Mouse (Mus musculus) cerebellum, adult 2 months (tissue): ENCODE measurements around the gene Lrrc7. TPM values are rescaled to one million over a fixed set of nuclear protein-coding genes. Genes with fewer than 3 reads are reported as not detected.

Experiments used
- DNase-seq, 2 experiments: peaks; one replicate each; pipeline ENCODE4 v3.0.0; 2021
- H3K27ac ChIP-seq: fragments of 200-500 bp; 2 replicates; pipeline ENCODE4 v1.5.1; 2012; ENCODE audit warnings: low read length, control low read depth, inconsistent platforms; ENCODE audit not compliant: insufficient read depth
- H3K27me3 ChIP-seq: fragments of 200-500 bp; 2 replicates; pipeline ENCODE4 v1.6.1; 2012; ENCODE audit warnings: inconsistent platforms, mild to moderate bottlenecking, low read length, moderate library complexity; ENCODE audit not compliant: control insufficient read depth, insufficient read depth
- H3K4me1 ChIP-seq: fragments of 200-500 bp; 2 replicates; pipeline ENCODE4 v1.6.1; 2011; ENCODE audit warnings: low read length; ENCODE audit not compliant: control insufficient read depth, insufficient read depth
- H3K4me3 ChIP-seq: fragments of 200-500 bp; replicated peaks from 2 replicates; pipeline ENCODE3; 2011; ENCODE audit warnings: mild to moderate bottlenecking, low read depth, low read length, control low read depth; ENCODE audit not compliant: insufficient read depth
- CTCF ChIP-seq: fragments of 200-500 bp; IDR thresholded peaks from 2 replicates; pipeline ENCODE4 v1.5.1; 2011; ENCODE audit warnings: low read depth, mild to moderate bottlenecking, control low read depth, low read length, moderate library complexity, borderline replicate concordance; ENCODE audit not compliant: insufficient read depth
- POLR2A ChIP-seq: fragments of 200-500 bp; IDR thresholded peaks from 2 replicates; pipeline ENCODE4 v1.6.1; 2011; ENCODE audit warnings: low read length, control low read depth, borderline replicate concordance; ENCODE audit not compliant: insufficient read depth
- WGBS: fragments of 180-500 bp; shearing (Covaris S2); methylation state at CpG from one replicate; pipeline ENCODE4 v1.1.7; 2018; 5-methylcytosine and 5-hydroxymethylcytosine counted together
- polyA plus RNA-seq: library from polyadenylated mRNA; depleted of rRNA; stranded (reverse); fragments of >200 nt; gene quantifications from 2 replicates; pipeline ENCODE4 v1.2.3, GENCODE M21; 2012

The Lrrc7 gene
- polyA plus RNA-seq, 1 experiment = 2.0 TPM

- Histone ChIP-seq H3K27ac (no peak overlapping the region), H3K27me3 (no peaks in the 10 kb centered on the region), H3K4me1 (no peaks in the 10 kb centered on the region), H3K4me3 (no peak overlapping the region)
- no peak for DNase-seq
- TF ChIP-seq POLR2A (no peak), CTCF (no peak)
- whole genome bisulfite sequencing = 79% methylated on average over 2 of the region's 2 CpGs
These were observed 501.3 kb downstream of the Lrrc7 start for GRCm38 (mm10) chr3:158060621-158061291.

DNA sequence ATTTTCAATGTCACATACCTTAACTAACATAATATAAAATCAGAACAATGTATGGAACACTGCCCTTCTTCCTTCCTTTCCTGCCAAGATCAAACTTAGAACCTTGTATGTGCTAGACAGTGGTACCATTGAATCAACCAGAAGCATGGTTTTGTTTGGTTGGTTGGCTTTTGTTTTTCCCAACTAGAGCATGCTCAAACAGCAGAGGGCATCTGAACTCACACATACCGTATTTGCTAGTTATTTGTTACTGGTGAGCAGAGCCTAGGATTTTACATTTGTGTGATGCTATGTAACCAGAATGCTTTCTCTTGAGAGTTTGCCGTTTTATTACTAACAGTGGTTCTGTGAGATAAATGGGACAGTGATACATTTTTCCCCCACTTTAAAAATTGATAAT, 512.5 kb downstream of the Lrrc7 start:
- H3K27ac ChIP-seq = no peak overlapping the region
- H3K4me3 ChIP-seq = no peak overlapping the region
- TF ChIP-seq CTCF (no peak), POLR2A (no peak)
- H3K4me1 ChIP-seq = no peaks in the 10 kb centered on the region
- H3K27me3 ChIP-seq = no peaks in the 10 kb centered on the region
- DNase-seq = no peak
- WGBS = 85% methylated on average over 2 of the region's 2 CpGs

DNA sequence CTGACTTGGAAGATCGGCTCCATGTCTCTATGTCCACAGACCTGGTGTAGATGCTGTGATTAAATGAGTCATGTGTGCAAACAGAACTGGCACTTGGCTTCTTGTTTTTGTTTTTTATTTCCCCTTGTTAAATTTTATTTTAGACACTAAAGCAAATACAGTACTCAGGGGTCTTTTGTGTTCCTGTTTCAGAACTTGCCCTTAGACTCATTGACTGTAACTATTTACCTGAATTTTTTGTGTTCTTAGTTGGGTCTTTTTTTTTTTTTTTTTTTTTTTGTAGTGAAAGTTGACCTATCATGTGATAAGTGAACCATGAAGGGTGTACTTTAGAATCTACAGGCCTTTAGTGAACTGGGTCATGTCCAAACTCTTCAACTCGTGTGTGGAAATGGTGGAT, 521.3 kb downstream of the Lrrc7 start:
- TF ChIP-seq POLR2A (no peak), CTCF (no peak)
- Histone ChIP-seq H3K27me3 (no peaks in the 10 kb centered on the region), H3K4me1 (no peaks in the 10 kb centered on the region), H3K4me3 (no peak overlapping the region), H3K27ac (no peak overlapping the region)
- DNase-seq = no peak
- WGBS = 72% methylated on average over 2 of the region's 2 CpGs

DNA sequence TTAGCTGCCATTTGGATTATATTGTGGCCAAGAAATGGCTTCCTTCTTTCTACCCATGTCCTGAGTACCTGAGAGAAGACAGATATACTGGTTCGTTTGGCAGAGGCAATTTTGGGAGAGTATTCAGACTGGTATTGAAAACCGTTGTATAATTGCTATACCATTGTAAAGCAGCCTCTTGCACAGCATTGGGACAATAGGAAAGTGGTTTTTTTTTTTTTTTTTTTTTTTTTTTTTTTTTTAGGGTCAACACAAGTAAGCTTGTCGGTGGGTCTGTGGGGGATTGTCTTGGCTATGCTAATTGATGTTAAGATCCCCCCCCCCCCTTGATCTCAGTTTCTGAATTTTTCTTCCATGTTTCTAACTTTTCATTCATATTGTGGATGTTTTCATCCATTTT, 523.9 kb downstream of the Lrrc7 start:
- TF ChIP-seq CTCF (no peak), POLR2A (no peak)
- Histone ChIP-seq H3K4me1 (no peaks in the 10 kb centered on the region), H3K27me3 (no peaks in the 10 kb centered on the region), H3K4me3 (no peak overlapping the region), H3K27ac (no peak overlapping the region)
- DNase-seq = no peak
- 85% methylated on average over 3 of the region's 3 CpGs for WGBS

DNA sequence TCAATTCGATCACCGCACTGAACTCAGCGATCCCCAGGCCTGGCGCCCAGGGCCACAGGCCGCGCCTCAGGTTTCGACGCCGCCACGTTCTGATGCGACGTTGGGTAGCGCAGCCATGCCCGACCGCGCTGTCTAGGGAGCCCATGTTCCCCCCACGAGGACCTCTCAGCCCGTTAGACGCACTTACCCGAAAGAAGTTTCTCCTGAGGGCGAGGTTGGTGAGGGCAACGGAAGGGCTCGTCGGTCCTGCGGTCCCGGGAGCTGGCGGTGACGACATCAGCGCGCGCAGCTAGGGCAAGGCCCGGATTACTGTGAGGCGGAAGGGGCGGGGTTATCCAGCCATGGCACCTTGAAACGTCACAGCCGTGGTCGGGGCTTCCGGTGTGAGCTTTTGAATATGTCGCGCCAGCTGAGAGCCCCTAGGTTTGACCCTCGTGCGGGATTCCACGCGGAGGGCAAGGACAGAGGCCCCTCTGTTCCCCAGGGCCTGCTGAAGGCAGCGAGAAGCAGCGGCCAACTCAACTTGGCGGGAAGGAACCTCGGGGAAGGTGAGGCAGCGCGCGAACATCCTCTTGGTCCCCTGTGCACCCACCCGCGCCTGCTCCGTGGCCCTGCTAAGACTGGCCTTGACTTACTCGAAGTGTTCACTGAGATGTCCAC, 525.6 kb downstream of the Lrrc7 start, which contains the start of the genes Srsf11 and Lrrc40:
Gene Srsf11, minus strand, starts transcription at position 311 of the 660 bp plus-strand sequence.
Gene Lrrc40, plus strand, starts transcription at position 334 of the 660 bp plus-strand sequence.
- H3K27ac ChIP-seq = peak within 1 kb of the TSS; percentile 87
- WGBS = under 1% methylated on average over 55 of the region's 55 CpGs
- no peak for TF ChIP-seq CTCF
- TF ChIP-seq POLR2A = peak; percentile 79
- no peaks in the 10 kb centered on the region; the same call in 1 of the 2 replicates for H3K4me1 ChIP-seq
- DNase-seq = peak; percentile 95
- no peaks in the 10 kb centered on the region for H3K27me3 ChIP-seq
- peak within 1 kb of the TSS; percentile 94 for H3K4me3 ChIP-seq

- no peak for TF ChIP-seq CTCF
- peak overlapping the region; percentile 94 for H3K4me3 ChIP-seq
- peak overlapping the region; percentile 87; the same call in 1 of the 2 replicates for H3K27ac ChIP-seq
- H3K27me3 ChIP-seq = no peaks in the 10 kb centered on the region
- DNase-seq = peak in 1 of 2 experiments; percentile 31
- H3K4me1 ChIP-seq = no peaks in the 10 kb centered on the region; the same call in 1 of the 2 replicates
- 3% methylated on average over 11 of the region's 11 CpGs for WGBS
These were observed 526.2 kb downstream of the Lrrc7 start for GRCm38 (mm10) chr3:158035866-158036265.
